Mouse (Mus musculus) hindbrain, embryonic 14.5 days (tissue): ENCODE results near the gene Gm6676. TPM values are rescaled to one million over a fixed set of nuclear protein-coding genes. Genes with fewer than 3 reads are reported as not detected.
A peak's percentile ranks its signal among the peaks of the same experiment; 100 is the strongest.
"Not testable (repeated sequence)": the region's sequence is repeated elsewhere in the genome, so short reads cannot be mapped to it uniquely, and the experiment has no call there.

ENCODE experiments used
- ATAC-seq: fragments of 200-750 bp; cut with Nextera tagmentation; 2 replicates; pipeline ENCODE4 v1.8.0; 2017; ENCODE audit warnings: moderate number of reproducible peaks, mild to moderate bottlenecking, moderate TSS enrichment, moderate library complexity; ENCODE audit not compliant: low FRiP score
- DNase-seq: peaks from one replicate; pipeline ENCODE4 v3.0.0-alpha.2; 2015; ENCODE audit warnings: low spot score
- H3K27ac ChIP-seq: fragments of 300-500 bp; sonication (generic); 2 replicates; pipeline ENCODE4 v1.5.1; 2014; ENCODE audit warnings: mild to moderate bottlenecking, moderate library complexity
- H3K27me3 ChIP-seq: fragments of 300-500 bp; sonication (generic); 2 replicates; pipeline ENCODE4 v1.6.1; 2014; ENCODE audit warnings: mild to moderate bottlenecking, low read length, mixed read lengths; ENCODE audit not compliant: control insufficient read depth, insufficient read depth
- H3K36me3 ChIP-seq: fragments of 300-500 bp; sonication (generic); replicated peaks from 2 replicates; pipeline ENCODE4 v1.6.1; 2014; ENCODE audit not compliant: control insufficient read depth, insufficient read depth
- H3K4me1 ChIP-seq: fragments of 300-500 bp; sonication (generic); replicated peaks from 2 replicates; pipeline ENCODE4 v1.6.1; 2014; ENCODE audit warnings: antibody characterized with exemption, low read length, mixed read lengths; ENCODE audit not compliant: control insufficient read depth, insufficient read depth
- H3K4me2 ChIP-seq: fragments of 300-500 bp; sonication (generic); replicated peaks from 2 replicates; pipeline ENCODE4 v1.6.1; 2014; ENCODE audit warnings: mild to moderate bottlenecking, moderate library complexity
- H3K4me3 ChIP-seq: fragments of 300-500 bp; sonication (generic); replicated peaks from 2 replicates; pipeline ENCODE4 v1.5.1; 2014; ENCODE audit warnings: mild to moderate bottlenecking, low read length
- H3K9ac ChIP-seq: fragments of 300-500 bp; sonication (generic); 2 replicates; pipeline ENCODE4 v1.6.1; 2014
- H3K9me3 ChIP-seq: fragments of 300-500 bp; sonication (generic); 2 replicates; pipeline ENCODE4 v1.6.1; 2016; ENCODE audit warnings: low read length; ENCODE audit not compliant: control insufficient read depth
- WGBS: fragments of 180-500 bp; shearing (Covaris S2); extraction: QIAGEN DNeasy Blood & Tissue Kit; methylation state at CpG from one replicate; pipeline ENCODE4 v1.1.7; 2014; 5-methylcytosine and 5-hydroxymethylcytosine counted together
- polyA plus RNA-seq: library from polyadenylated mRNA; unstranded; fragments of >200 nt; fragmentation: Nextera tagmentation; extraction: Ambion mirVana; gene quantifications from 2 replicates; pipeline ENCODE4 v1.2.1, GENCODE M21; 2014

Gm6676 gene
- not detected in 2 replicates for polyA plus RNA-seq

- WGBS, result no CpG with 5 or more reads among the region's 2 CpGs
- not testable (repeated sequence) for DNase-seq, H3K9me3 ChIP-seq
These were observed at the start of gene Gm6676 for GRCm38 (mm10) chr14:7125312-7125711. Gene Gm6676 (minus strand): TSS chr14:7125412.

GRCm38 (mm10) chr14:7174483-7174971 is 49.3 kb upstream of the Gm6676 start, which contains the start of gene Gm3512:
Gene Gm3512 (minus strand): TSS chr14:7174533.
- not testable (repeated sequence) for H3K4me3 ChIP-seq, H3K27me3 ChIP-seq, H3K36me3 ChIP-seq, H3K4me2 ChIP-seq, DNase-seq, ATAC-seq, H3K9me3 ChIP-seq, H3K4me1 ChIP-seq, H3K27ac ChIP-seq, H3K9ac ChIP-seq
- no CpG with 5 or more reads among the region's 37 CpGs for WGBS

More at GRCm38 (mm10) chr14:7125312-7125711, at the start of gene Gm6676:
- not testable (repeated sequence) for H3K27ac ChIP-seq, H3K27me3 ChIP-seq, H3K36me3 ChIP-seq, H3K9ac ChIP-seq, H3K4me1 ChIP-seq, H3K4me2 ChIP-seq, H3K4me3 ChIP-seq, ATAC-seq

GRCm38 (mm10) chr14:7105124-7105802 is 19.9 kb downstream of the Gm6676 start:
- peak overlapping the region; percentile 40 for H3K4me3 ChIP-seq
- peak overlapping the region; percentile 90 for H3K27ac ChIP-seq
- H3K9ac ChIP-seq, result peak overlapping the region; percentile 74
- H3K4me1 ChIP-seq, H3K36me3 ChIP-seq, H3K27me3 ChIP-seq, H3K9me3 ChIP-seq: not testable (repeated sequence)
- ATAC-seq, result peak; percentile 70; the same call in 1 of the 2 replicates
- peak; percentile 39 for DNase-seq
- peak overlapping the region; percentile 51 for H3K4me2 ChIP-seq
- WGBS, result 0% methylated on average over 8 of the region's 54 CpGs

GRCm38 (mm10) chr14:7100521-7100920 is 24.7 kb downstream of the Gm6676 start, which contains the start of gene Gm3696:
Gene Gm3696 (minus strand): TSS chr14:7100621.
- not testable (repeated sequence) for DNase-seq, H3K4me2 ChIP-seq, H3K9ac ChIP-seq, H3K27ac ChIP-seq, H3K4me1 ChIP-seq, ATAC-seq, H3K36me3 ChIP-seq, H3K27me3 ChIP-seq, H3K9me3 ChIP-seq, H3K4me3 ChIP-seq
- WGBS, result 87% methylated on average over 1 of the region's 3 CpGs

Other genes with a start within 250 kb of the Gm6676 start
- gene Gm3667, start 235.4 kb downstream of the Gm6676 start, polyA plus RNA-seq, result 11.7 and 13.4 TPM in 2 replicates
- gene Gm6356, start 151.6 kb downstream of the Gm6676 start, polyA plus RNA-seq, result not detected in 2 replicates
- 4.3 and 4.8 TPM in 2 replicates for gene Gm10406, start 98.0 kb downstream of the Gm6676 start, polyA plus RNA-seq
- not detected in 2 replicates for gene Gm3685, start 80.4 kb downstream of the Gm6676 start, polyA plus RNA-seq
- 8.5 and 8.6 TPM in 2 replicates for gene Gm3696, start 24.8 kb downstream of the Gm6676 start, polyA plus RNA-seq
- gene Gm3512, start 49.1 kb upstream of the Gm6676 start, polyA plus RNA-seq, result 10.2 and 12.4 TPM in 2 replicates
- not detected in 2 replicates for gene Gm16434, start 69.1 kb upstream of the Gm6676 start, polyA plus RNA-seq
- not detected in 2 replicates for gene Gm3727, start 139.3 kb upstream of the Gm6676 start, polyA plus RNA-seq
- 6.8 TPM in 2 replicates for gene Gm3739, start 189.6 kb upstream of the Gm6676 start, polyA plus RNA-seq
- not detected in 2 replicates for gene Gm5797, start 207.0 kb upstream of the Gm6676 start, polyA plus RNA-seq
- not detected in 2 replicates for gene Gm8374, start 239.7 kb upstream of the Gm6676 start, polyA plus RNA-seq